Comparison of ENCODE assay signal across 37 mouse cellular contexts in the genomic region with DNA sequence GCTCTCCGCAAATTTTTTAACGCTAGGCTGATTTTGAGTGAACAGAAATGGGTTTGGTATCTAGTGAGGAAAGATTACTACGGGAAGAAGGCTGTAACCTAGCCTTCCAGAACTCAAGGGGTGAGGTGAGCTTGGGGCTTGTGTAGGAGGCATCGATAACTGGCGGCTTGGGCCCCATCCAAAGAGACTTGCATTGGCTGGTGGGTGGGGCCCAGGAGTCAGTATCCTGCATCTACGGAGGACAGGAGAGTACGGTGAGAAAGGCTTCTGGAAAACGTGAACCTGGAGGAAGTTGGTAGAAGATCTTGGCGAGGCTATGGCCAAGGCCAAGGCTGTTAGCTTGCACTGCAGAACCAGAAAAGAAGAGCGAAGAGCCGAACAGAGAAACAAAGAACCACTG. TPM values are rescaled to one million over a fixed set of nuclear protein-coding genes. Genes with fewer than 3 reads are reported as not detected.
DNase-seq lines count a peak whose midpoint lies in the region; ATAC-seq and TF ChIP-seq lines count a peak whose summit lies in the region.
"Had no signal": no experiment of that assay in that cellular context is flagged by ENCODE, and none has a peak within 500 bp of the region (broad histone marks: within the 10 kb centered on the region; RNA-seq: fewer than 3 reads in every experiment).

No protein-coding gene starts in this region.

- peak overlapping the region; percentile 21; the same call in 1 of the 2 replicates for H3K4me3 ChIP-seq in gastrocnemius, adult 2 months
- peak overlapping the region; percentile 79 for H3K4me3 ChIP-seq in testis, adult 2 months (ENCODE audit: control insufficient read depth, low read depth, low read length)
- H3K4me3 ChIP-seq in liver, embryonic 16.5 days (ENCODE audit: low read depth, low read length) = no peak overlapping the region; the same call in 1 of the 2 replicates
- H3K4me3 ChIP-seq in hindbrain, embryonic 10.5 days = no peak overlapping the region
- H3K4me3 ChIP-seq: embryonic facial prominence, embryonic 13.5 days; forebrain, embryonic 12.5 days; heart, adult 2 months; hindbrain, embryonic 15.5 days had no signal

- TF ChIP-seq CTCF in gastrocnemius, adult 2 months (IDR thresholded peaks at IDR 0.05) = no peak
- no peak for TF ChIP-seq CTCF in testis, adult 2 months (IDR thresholded peaks at IDR 0.05; ENCODE audit: control insufficient read depth, insufficient read depth, insufficient replicate concordance, low read depth, low read length)

- no peaks in the 10 kb centered on the region for H3K9me3 ChIP-seq in liver, embryonic 16.5 days (replicated peaks; ENCODE audit: control insufficient read depth, low read length)
- H3K9me3 ChIP-seq in hindbrain, embryonic 10.5 days = no peaks in the 10 kb centered on the region
- H3K9me3 ChIP-seq: embryonic facial prominence, embryonic 13.5 days; forebrain, embryonic 12.5 days; hindbrain, embryonic 15.5 days had no signal

- no peaks in the 10 kb centered on the region for H3K27me3 ChIP-seq in testis, adult 2 months (ENCODE audit: control insufficient read depth, insufficient read depth, low read length)
- no peaks in the 10 kb centered on the region; the same call in 1 of the 2 replicates for H3K27me3 ChIP-seq in liver, embryonic 16.5 days (ENCODE audit: control insufficient read depth, insufficient read depth, low read depth, low read length)
- H3K27me3 ChIP-seq in hindbrain, embryonic 10.5 days (ENCODE audit: insufficient read depth, poor library complexity, severe bottlenecking) = no peaks in the 10 kb centered on the region
- H3K27me3 ChIP-seq: embryonic facial prominence, embryonic 13.5 days; forebrain, embryonic 12.5 days; hindbrain, embryonic 15.5 days had no signal

- H3K27ac ChIP-seq in gastrocnemius, adult 2 months = no peak overlapping the region
- no peak overlapping the region for H3K27ac ChIP-seq in testis, adult 2 months (ENCODE audit: control insufficient read depth, insufficient read depth, low read depth, low read length)
- H3K27ac ChIP-seq in liver, embryonic 16.5 days (ENCODE audit: low read length) = peak overlapping the region; percentile 29; the same call in 1 of the 2 replicates
- H3K27ac ChIP-seq in hindbrain, embryonic 10.5 days = no peak overlapping the region
- H3K27ac ChIP-seq: embryonic facial prominence, embryonic 13.5 days; forebrain, embryonic 12.5 days; heart, adult 2 months; hindbrain, embryonic 15.5 days; kidney, postnatal 0 days; stomach, postnatal 0 days had no signal

- no peaks in the 10 kb centered on the region for H3K36me3 ChIP-seq in testis, adult 2 months (ENCODE audit: control insufficient read depth, insufficient read depth, low read length)
- H3K36me3 ChIP-seq in liver, embryonic 16.5 days (ENCODE audit: control insufficient read depth, insufficient read depth) = no peaks in the 10 kb centered on the region
- no peaks in the 10 kb centered on the region for H3K36me3 ChIP-seq in hindbrain, embryonic 10.5 days
- H3K36me3 ChIP-seq: embryonic facial prominence, embryonic 13.5 days; forebrain, embryonic 12.5 days; hindbrain, embryonic 15.5 days had no signal

- DNase-seq in gastrocnemius, adult 2 months = no peak
- DNase-seq in gastrocnemius, postnatal 10 days = no peak
- DNase-seq in testis, postnatal 14 days (ENCODE audit: low spot score) = no peak
- no peak for DNase-seq in hindbrain, embryonic 10.5 days (ENCODE audit: low spot score)
- no peak for DNase-seq in ovary, postnatal 36 days (ENCODE audit: low spot score)
- DNase-seq: adrenal gland, postnatal 25 days; cerebellum, adult 11-12 months; cerebellum, adult 9-11 months; heart, adult 2 months; heart, postnatal 36 days; kidney, adult 8-10 months; kidney, postnatal 4 days; layer of hippocampus, postnatal 36 days; left cerebral cortex, postnatal 4 days; lung, embryonic 14.5 days; lung, postnatal 14 days; midbrain, embryonic 14.5 days; right cerebral cortex, adult 18-20 months; thymus, postnatal 4 days had no signal

- peaks cover 9% of the 10 kb centered on the region for H3K4me1 ChIP-seq in testis, adult 2 months (ENCODE audit: control insufficient read depth, insufficient read depth, low read length)
- peaks cover 30% of the 10 kb centered on the region for H3K4me1 ChIP-seq in liver, embryonic 16.5 days (ENCODE audit: control insufficient read depth, low read depth, low read length)
- no peaks in the 10 kb centered on the region; the same call in 1 of the 2 replicates for H3K4me1 ChIP-seq in hindbrain, embryonic 10.5 days (replicated peaks)
- H3K4me1 ChIP-seq: embryonic facial prominence, embryonic 13.5 days had no signal

- intact Hi-C loops in gastrocnemius, adult 2 months (cut with DNase I) = no loop called here

- no peak overlapping the region for H3K9ac ChIP-seq in liver, embryonic 16.5 days (ENCODE audit: low read depth, low read length)
- H3K9ac ChIP-seq: embryonic facial prominence, embryonic 13.5 days; forebrain, embryonic 12.5 days; hindbrain, embryonic 15.5 days; lung, embryonic 14.5 days had no signal

- WGBS in liver, embryonic 16.5 days (ENCODE audit: insufficient replicate concordance) = 68% methylated on average over 11 of the region's 11 CpGs
- WGBS in hindbrain, embryonic 10.5 days = 91% methylated on average over 11 of the region's 11 CpGs

- peak overlapping the region; percentile 34 for H3K4me2 ChIP-seq in liver, embryonic 16.5 days (ENCODE audit: low read depth, low read length)
- H3K4me2 ChIP-seq: embryonic facial prominence, embryonic 13.5 days; forebrain, embryonic 12.5 days; hindbrain, embryonic 15.5 days; lung, embryonic 14.5 days had no signal

- peak; percentile 23; the same call in 1 of the 2 replicates for ATAC-seq in liver, embryonic 16.5 days (ENCODE audit: low read depth)
- ATAC-seq: inflammation-experienced regulatory T-cells, adult 6 months had no signal

- TF ChIP-seq POLR2A in testis, adult 2 months (IDR thresholded peaks at IDR 0.05; ENCODE audit: control insufficient read depth, low read depth, low read length) = no peak

RNA-seq across cellular contexts. Expression of gene Spaca3, which starts 3.7 kb away (rescaled TPM):
- total RNA-seq in gastrocnemius, adult 2 months (2021) = not detected
- not detected for total RNA-seq in gastrocnemius, postnatal 10 days (2021)
- 490 and 494 TPM in 2 replicates for polyA plus RNA-seq in testis, adult 2 months (2012; rRNA removed)
- polyA plus RNA-seq in liver, embryonic 16.5 days (2015; fragmentation: Nextera tagmentation; extraction: Ambion mirVana) = not detected in 2 replicates
- polyA plus RNA-seq in hindbrain, embryonic 10.5 days (2016; fragmentation: Nextera tagmentation; extraction: Ambion mirVana) = not detected in 2 replicates
- total RNA-seq: adrenal gland, adult 18-20 months; adrenal gland, postnatal 25 days; gastrocnemius, adult 18-20 months; gastrocnemius, postnatal 4 days; heart, adult 2 months; heart, postnatal 36 days; layer of hippocampus, postnatal 36 days; left cerebral cortex, postnatal 4 days; neutrophil, adult 5-6 weeks had no signal
- polyA plus RNA-seq: embryonic facial prominence, embryonic 13.5 days; forebrain, embryonic 12.5 days; frontal cortex, adult 2 months; heart, adult 2 months; heart, embryonic 14.5 days; hindbrain, embryonic 15.5 days; inflammation-experienced regulatory T-cells, adult 6 months; kidney, postnatal 0 days; limb, embryonic 14.5 days; lung, embryonic 14.5 days; midbrain, embryonic 14.5 days; neural tube, embryonic 11.5 days; spleen, adult 2 months; thymus, postnatal 0 days had no signal

RNA-seq across cellular contexts. Expression of gene Tmem98, which starts 44.5 kb away (rescaled TPM):
- total RNA-seq in gastrocnemius, adult 2 months (2021) = 1 to 10 TPM in 1 of 2 experiments, under 1 TPM in 1; 0.87 to 1.3 TPM
- total RNA-seq in gastrocnemius, postnatal 10 days (2021) = 1 to 10 TPM; 8.6 to 9.1 TPM
- polyA plus RNA-seq in testis, adult 2 months (2012; rRNA removed) = 4.3 and 4.5 TPM in 2 replicates
- polyA plus RNA-seq in liver, embryonic 16.5 days (2015; fragmentation: Nextera tagmentation; extraction: Ambion mirVana) = 8.4 and 9.9 TPM in 2 replicates
- polyA plus RNA-seq in hindbrain, embryonic 10.5 days (2016; fragmentation: Nextera tagmentation; extraction: Ambion mirVana) = 81.7 and 86.2 TPM in 2 replicates
- total RNA-seq: neutrophil, adult 5-6 weeks had no signal

Comparison
In these comparisons a context has a peak if more than half of its experiments do, and no peak if none do; other contexts are left out.
1. H3K4me3 ChIP-seq: peak in gastrocnemius, adult 2 months (single experiment) and testis, adult 2 months (single experiment); none in liver, embryonic 16.5 days (single experiment) and hindbrain, embryonic 10.5 days (single experiment).
2. RNA of gene Spaca3, which starts 3.7 kb away (polyA plus RNA-seq): 490 to 494 TPM in testis, adult 2 months; not detected in liver, embryonic 16.5 days and not detected in hindbrain, embryonic 10.5 days; every median in the first group is over 100 times any median in the second.